Mouse (Mus musculus) B cell, adult 67 days (primary cell): ENCODE results near the gene Nup210. TPM values are rescaled to one million over a fixed set of nuclear protein-coding genes. Genes with fewer than 3 reads are reported as not detected.

ENCODE experiments used
- total RNA-seq, 2 experiments: library from RNA; stranded (reverse); gene quantifications; 4 replicates each; pipeline ENCODE4 v1.2.4; 2023

The Nup210 gene
- 100 to 1,000 TPM; 151 to 163 TPM for total RNA-seq

DNA sequence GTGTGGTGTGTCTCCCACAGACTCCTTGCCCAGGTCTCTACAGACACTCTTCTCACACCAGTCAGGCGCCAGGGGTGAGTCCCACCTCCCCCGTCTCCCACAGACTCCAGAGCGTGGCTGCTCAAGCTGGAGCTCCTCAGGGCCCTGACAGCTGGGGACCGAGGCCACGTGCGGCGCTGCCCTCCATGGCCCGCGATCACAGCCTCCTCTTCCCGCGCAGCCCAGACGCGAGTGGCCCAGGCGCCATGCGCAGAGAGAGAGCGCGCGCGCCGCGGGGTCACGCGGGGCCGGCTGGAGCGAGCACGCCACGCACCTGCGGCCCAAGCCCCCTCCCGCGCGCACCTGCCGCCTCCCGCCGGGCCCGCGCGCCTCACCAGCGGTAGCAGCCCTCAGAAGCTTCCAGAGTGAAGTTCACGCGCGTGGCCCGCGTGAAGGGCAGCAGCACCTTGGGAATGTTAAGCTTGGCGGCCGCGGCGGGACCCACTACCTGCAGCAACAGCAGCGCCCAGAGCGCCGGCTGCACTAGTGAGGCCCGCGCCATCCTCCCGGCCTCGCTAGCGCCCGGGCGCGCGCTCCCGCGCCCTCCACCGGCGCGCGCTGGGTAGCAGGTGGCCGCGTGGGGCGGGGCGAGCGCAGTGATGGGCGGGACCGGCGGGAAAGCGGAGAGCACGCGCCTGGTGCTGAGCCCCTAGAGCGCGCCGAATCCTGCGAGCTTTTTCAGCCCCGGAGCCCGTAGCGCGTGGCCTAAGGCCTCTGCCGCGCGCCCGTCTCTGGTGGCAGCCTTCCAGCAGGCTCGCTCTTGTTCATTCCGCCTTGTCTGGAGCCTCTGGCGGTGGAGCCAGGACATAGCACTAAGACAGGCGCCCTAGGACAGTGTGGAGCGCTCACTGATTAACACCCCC lies at the start of gene Nup210:
Gene Nup210 (minus strand): TSS at position 586 of the 902 bp plus-strand sequence.

DNA sequence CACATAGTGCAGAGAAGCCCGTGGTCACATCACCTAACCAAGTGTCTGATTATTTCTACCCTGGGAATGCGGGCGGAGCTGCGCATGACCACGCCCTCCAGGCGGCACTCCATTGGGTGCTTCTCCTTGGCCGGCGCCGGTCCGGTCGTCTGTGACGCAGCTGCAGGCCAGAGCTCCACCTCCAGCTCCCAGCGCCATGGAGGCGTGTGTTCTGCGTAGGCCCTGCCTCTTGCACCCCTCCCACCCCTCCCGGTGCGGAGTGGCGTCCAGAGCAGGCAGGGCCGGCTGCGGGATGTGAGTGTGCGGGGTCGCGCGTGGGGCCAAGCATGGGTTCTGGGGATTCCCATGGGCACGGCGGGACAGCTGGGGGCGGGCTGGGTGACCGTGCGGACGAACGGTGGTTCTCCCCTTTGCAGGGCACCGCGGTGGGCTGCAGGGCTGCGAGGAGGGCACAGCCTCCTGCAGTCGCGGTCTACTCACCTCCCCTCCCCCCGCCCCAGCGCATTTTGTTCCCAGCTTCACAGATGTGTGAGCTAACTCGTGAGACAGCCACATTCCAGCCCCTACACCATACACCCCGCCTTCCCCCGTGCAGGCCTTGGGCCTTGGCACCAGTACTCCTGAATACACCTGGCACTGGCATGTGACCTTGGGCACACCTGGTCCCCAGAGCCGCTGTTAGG lies 40.1 kb upstream of the Nup210 start, which contains the start of gene Hdac11:
Gene Hdac11 (plus strand): TSS at position 112 of the 683 bp plus-strand sequence.

DNA sequence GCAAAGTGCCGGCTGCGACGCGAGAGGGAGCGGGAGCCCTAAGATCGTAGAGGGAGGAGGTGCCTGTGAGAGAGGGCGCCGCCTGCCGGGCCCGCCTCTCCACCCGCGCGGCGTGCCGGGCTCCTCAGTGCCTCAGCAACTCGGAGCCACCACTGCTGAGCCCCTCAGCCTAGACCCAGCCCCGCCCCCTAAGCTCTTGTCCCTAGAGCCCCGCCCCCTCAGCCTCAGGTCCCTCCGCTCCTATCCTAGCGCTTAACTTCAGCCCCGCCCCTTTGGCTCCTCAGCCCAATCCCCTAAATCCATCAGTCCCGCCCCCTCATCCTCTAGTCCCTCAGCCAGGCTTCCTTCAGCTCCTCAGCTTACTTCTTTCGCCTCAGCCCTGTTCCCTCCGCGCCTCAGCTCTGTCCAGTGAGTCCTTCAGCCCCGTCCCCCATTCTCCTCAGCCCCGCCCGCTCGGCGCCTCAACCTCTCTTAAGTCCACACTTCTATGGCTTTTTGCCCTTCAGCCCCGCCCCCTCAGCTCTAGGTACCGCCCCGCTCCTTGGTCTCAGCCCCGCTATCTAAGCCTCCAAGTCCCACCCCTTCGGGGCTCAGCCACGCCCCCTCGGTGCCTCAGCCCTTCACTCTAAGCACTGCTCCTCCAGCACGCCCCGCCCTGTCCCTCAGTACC lies 127.8 kb downstream of the Nup210 start, which contains the start of gene Iqsec1:
Gene Iqsec1 (minus strand): TSS at position 38 of the 670 bp plus-strand sequence.

Other genes starting within 250 kb of the Nup210 start
- 100 to 1,000 TPM; 538 to 550 TPM for gene Iqsec1, start 128.1 kb downstream of the Nup210 start, total RNA-seq
- gene Hdac11, start 39.8 kb upstream of the Nup210 start, total RNA-seq = 1 to 10 TPM; 3.6 to 5.8 TPM
- gene Fbln2, start 95.6 kb upstream of the Nup210 start, total RNA-seq = not detected